Mouse (Mus musculus) urinary bladder, adult 2 months (tissue): ENCODE data around the gene Iqschfp. TPM values are rescaled to one million over a fixed set of nuclear protein-coding genes. Genes with fewer than 3 reads are reported as not detected.

Source experiments
- DNase-seq: peaks from one replicate; pipeline ENCODE4 v3.0.0; 2022; ENCODE audit warnings: low spot score
- polyA plus RNA-seq: library from polyadenylated mRNA; depleted of rRNA; stranded (reverse); fragments of >200 nt; gene quantifications from 2 replicates; pipeline ENCODE4 v1.2.3, GENCODE M21; 2012

Gene Iqschfp
- polyA plus RNA-seq, 1 experiment: not detected

DNA sequence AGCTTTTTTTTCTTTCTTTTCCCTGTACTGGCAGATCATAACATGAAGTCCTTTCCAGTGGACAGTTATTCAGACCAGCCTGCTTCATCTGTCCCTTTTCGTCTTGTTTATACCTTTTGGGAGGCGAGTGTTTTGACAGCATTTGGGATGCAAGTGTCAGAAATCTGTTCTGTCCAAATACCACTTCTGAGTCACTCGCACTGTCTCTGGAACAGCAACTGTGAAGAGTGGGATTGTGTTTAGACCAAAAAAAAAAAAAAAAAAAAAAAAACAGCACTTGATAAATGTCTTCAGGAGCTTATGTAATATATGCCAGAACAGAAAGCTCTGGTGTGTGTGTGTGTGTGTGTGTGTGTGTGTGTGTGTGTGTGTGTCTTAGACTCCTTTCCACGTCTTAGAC is 678.3 kb downstream of the Iqschfp start:
- DNase-seq: no peak

GRCm38 (mm10) chr3:68572249-68573225 is 680.5 kb downstream of the Iqschfp start:
- DNase-seq: no peak

- DNase-seq: no peak
These were observed 681.2 kb downstream of the Iqschfp start for GRCm38 (mm10) chr3:68573226-68573624.

GRCm38 (mm10) chr3:68574097-68574496 is 682.1 kb downstream of the Iqschfp start:
- DNase-seq: no peak

GRCm38 (mm10) chr3:68574565-68574964 is 682.5 kb downstream of the Iqschfp start:
- DNase-seq: no peak

DNA sequence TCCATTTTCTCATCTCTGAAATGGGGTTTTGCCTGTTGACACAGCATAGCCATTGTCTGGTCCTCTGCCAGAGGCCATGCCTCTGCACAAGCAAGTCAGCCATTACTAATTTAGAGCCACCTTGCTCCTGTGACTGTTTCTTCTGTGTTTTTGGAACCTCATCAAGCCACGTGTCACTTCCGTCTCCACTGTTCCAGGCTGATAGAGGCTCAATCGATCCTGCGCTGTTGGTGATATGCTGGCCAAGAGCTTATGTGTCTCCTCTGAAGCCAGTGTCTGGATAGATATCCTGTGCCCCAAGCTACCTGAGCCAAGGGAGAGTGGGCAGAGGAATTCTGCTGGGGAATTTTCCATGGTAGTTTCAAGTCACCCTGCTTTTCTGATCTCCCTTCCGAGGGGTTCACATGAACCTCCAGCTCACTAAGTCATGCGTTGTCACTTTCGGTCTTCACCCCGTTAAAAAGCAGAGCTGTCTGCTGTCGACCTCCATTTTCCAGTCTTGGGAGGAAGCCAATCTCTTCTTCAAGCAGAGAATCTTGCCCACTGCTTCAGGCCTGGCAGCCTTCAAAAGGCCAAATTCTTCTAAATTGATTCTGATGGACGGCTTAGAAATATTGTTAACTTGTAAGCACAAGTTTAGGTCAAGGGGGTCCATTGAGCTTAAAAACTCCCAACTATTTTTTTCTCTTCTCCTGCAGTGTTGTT is 683.8 kb downstream of the Iqschfp start:
- DNase-seq: no peak

DNA sequence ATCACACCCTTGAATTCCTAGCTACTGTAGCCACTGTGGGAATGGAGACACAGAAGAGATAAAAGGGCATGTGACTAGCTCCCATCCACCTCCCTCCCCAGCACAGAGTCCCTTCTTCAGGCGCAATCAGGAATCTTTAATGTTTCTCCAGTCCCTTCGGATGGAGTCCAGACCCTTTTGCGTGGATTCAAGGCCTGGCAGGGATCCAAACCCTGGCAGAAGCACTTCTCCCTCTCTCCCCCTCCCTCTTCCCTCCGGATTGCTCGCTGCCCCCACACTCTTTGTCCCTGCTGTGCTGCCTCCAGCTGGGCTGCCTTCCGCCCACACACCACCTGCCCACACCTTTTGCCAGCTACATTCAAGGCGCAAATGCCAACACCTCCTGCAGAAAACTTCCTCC is 684.4 kb downstream of the Iqschfp start:
- no peak for DNase-seq

DNA sequence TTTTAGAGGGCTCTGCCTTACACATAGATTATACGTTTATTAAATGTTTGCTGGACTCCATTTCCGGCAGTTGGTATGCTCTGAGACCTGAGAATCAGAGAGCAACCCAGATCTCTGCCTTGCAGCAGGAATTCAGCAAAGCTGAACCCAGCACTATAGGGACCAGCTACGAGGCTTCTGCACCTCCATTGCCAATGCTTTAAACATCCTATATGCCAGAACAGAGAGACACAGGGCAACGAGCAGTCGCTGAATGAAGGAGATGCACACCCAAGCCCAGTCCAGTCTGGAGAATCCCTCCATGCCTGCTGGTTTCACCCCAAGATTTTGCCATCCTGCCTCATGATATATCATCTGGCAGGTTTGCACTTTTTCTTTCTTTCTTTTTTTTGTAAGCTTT is 684.9 kb downstream of the Iqschfp start:
- DNase-seq: no peak

- DNase-seq: no peak
These were observed 689.6 kb downstream of the Iqschfp start for GRCm38 (mm10) chr3:68581591-68581990.

DNA sequence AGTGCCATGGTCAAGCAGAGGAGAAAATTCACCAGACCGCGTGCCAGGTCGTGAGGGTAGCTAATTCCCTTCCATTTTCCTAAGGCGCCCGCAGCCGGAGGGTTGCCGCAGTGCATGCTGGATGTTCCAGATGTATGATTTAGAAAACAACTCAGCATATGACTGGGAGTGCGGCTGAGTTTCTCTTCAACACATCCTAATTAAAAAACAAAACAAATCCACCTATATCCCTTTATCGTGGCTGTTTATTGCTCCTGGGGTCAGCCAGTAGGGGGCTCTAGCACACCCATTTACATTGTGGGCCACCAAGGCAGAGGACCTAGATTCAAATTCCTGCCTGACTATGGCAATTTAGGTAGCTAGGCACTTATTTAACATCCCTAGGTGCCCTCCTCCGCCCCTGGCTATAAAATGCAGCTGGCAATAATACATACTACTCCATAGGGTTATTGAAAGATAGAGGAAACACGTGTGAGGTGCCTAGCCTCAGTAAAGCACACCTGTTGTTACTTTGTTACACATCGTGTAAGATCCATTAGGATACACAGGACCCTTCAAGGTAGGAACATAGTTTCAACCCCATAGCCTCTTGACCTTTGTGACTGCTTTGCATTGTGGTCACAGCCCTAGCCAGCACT is 690.2 kb downstream of the Iqschfp start:
- DNase-seq: no peak

DNA sequence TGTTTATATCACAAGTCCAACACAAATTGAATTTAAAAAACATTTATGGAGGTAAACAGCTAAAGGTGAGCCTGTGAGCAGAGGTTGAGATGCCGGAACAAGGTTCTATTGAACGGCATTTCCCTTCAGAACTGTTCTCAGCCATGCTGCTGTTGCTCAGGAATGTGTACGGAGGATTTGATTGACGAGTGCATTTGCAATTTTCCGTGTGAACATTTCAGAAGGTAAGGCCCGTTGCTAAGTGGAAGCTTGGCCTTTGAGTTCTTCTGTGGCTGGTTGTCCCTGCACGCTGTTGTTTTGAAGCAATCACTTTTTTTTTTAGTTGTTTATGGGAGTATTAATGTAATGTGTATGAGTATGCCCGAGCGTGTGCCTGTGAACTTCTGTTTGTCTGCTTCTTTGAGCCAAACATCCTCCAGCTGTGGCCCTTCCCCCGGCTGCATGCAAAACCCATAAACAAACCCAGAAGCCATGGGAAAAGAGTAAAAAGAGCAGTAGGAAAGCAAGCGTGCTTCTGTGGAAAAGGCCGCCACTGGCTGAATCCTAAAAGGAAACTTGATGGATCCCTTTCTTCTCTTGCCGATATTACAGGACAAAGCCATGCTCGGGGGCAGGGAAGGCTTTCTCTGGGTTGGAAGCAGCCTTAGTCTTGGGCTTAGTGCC is 691.1 kb downstream of the Iqschfp start:
- DNase-seq: no peak

DNA sequence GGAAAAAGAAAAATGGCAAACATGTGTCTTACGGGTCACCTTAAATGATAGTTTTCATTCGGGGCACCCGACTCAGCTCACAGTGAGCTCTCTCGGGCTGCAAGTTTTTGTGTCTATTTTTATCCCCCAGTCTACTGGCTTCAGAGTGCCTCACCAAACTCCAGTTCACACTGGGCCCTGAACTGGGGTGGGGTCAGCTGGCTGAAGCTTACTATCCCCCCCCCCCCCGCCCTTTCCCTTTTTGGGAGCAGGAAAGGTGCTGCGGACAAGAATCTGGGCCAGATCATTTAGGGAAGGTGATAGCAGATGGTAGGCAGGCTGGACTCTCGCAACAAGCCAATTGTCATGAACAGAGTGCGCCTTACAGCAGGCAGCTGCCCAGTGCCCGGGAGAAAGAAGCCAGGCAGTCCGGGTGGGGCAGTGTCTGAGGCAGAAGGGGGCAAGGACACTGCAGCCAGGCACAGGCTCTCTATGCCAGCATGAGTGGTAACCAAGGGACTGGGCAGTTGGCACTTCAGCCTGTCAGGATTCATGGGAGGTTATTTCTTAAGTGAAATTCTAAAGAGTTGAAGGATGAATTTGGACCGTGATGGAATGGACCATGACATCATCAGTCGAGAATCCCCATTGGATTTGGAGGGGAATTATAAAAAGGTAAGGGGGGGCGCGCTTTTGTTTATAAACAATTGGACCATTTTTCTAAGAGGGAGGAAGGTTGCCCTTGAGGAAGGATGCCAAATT is 691.9 kb downstream of the Iqschfp start:
- DNase-seq: no peak

GRCm38 (mm10) chr3:68585213-68585612 is 693.2 kb downstream of the Iqschfp start:
- no peak for DNase-seq

DNA sequence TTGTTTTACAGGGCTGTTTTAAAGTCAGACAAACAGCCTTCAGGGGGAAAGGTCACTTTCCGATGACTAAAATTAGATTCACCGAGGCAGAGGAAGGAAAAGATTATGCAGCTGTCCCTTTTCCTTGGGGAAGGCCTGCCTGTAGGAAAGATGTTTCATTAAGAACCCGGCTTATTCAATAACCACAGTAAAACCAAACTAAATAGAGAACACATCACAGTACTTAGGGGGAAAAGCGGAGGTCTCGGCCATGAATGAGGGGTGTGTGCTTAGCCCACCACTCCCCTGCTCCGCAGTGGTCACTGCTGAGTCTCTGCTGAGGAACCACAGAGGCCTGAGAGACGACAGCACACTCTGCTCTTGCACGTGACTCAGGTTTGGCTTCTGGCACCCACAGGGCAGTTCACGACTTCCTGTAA is 694.6 kb downstream of the Iqschfp start:
- no peak for DNase-seq

DNA sequence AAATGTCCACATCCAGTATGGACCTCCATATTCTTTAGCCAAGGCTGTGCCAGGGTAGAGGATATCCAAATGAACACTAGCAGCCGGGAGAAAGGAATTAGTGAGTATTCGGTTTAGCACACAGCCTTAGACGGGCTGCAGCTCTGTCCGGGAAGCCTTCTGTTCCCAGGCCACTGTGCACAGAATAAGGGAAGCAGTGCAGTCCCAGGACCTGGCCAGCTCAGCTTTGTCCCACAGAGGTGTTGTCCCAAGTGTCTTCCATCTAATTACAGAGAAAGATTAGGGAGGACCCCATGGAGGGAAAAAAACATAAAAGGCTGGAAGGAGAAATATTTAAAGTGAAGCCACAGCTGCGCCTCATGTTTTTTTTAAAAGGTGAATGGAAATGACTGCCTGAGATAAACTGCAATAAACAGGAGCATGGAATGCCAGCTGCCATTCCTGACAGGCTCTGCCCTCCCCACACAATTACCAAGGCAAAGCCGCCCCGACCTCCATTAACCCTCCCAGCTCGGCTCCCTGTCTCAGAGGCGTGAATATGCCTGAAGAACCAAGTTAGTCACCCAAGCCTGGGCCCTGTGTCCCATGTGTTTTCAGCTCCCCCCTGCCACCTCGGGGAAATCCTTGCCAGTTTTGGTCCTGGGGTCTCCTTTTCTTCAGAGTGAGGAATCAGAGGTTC is 695.7 kb downstream of the Iqschfp start:
- DNase-seq: no peak

DNA sequence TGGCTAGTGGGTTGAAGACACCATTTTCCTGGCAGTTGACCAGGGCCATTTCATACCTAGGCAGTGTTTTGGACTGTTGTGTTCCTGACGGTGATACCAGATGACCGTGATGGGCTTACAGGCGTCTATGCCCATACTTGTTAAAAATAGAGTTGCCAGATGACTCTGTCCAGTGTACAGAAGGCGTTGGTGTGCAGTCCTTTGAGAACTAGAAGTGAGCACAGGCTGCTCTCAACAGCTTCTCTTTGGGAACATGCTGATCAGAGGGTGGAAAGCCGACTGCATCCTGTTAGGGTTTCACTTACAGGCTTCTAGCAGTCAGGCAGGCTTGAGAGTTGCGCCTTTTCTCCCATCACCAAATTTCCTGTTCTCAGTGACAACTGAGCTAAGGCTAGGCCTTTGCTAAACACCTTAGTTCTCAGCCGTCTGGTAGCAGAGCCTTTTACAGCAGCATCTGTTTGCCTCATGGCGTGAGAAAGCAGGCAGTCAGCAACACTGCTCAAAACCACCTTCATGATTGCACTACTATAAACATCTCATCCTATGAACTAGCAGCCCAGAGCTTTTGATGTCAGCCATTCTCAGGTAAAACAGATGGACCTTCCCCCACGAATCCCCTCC is 697.3 kb downstream of the Iqschfp start:
- DNase-seq: no peak

DNA sequence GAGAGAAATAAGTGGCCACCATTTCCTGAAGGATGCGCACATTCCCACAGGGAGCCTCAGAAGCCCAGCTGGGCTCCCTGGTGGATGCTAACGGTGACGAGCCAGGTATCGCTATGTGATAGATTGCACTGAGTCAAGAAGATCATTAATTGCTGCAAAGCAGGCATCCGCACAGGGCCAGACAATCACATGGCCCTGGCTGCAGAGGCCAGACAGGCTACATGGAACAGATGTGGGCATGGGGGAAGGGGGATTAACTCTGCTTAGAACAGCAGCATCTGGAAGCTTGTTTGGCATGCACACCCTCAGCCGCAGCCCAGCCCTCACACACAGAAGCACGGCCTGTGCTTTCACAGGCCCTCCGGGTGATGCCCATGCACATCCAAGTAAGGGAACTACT is 698.4 kb downstream of the Iqschfp start:
- DNase-seq: no peak

DNA sequence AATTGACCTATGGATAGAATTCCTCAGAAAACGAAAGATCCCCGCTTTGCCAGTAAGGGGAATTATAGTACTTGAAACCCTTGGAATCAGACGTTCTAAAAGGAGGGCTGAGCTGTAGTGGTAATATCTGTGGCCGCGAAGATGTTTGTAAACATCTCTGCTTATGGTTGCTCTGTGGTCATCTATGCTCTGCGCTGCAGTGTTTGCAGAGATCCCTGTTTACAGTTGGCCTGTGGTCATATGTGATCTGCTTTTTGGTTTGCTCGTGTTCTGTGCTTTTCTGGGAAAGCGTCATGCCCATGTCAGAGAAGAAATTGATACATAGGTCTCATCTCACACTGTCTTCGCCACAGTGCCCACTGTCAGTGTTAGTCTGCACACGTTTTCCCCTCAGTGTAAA is 700.5 kb downstream of the Iqschfp start:
- DNase-seq: no peak

DNA sequence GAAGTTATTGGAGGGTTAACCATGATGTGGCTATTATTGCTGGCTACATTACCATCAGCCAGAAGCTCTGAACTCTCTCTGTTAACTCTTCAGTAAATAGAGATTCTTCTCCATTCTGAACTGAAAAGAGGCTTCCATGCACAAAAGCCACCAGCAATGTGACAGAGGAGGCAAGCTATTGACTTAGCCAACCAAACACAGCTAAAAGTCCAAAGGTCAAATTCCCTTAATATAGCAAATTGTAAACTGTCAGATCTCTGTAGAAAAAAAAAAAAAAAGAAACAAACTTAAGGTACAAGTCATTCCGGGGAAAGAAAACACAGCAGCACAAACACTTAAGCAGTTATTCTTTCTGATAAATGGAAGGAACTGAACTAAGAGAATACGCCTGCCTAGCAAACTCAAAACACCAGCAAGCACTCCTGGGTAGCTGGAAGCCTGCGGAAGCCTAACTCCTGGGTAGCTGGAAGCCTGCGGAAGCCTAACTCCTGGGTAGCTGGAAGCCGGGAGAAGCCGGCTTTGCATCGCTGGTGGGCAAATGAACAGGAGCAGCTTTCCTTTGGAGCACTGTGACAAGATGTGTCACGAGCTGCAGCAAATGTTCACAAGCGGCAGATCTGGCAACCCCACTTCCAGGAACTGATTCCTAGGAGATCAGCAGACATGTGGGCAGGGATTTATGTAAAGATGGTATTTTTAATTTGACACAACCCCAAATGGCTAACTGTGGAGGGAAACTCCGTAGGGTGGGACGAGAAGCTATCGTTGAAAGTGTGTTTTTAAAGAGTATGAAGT is 701.2 kb downstream of the Iqschfp start:
- DNase-seq: no peak
